Mouse (Mus musculus): Measurements from ENCODE around the gene Smco1.

DNA sequence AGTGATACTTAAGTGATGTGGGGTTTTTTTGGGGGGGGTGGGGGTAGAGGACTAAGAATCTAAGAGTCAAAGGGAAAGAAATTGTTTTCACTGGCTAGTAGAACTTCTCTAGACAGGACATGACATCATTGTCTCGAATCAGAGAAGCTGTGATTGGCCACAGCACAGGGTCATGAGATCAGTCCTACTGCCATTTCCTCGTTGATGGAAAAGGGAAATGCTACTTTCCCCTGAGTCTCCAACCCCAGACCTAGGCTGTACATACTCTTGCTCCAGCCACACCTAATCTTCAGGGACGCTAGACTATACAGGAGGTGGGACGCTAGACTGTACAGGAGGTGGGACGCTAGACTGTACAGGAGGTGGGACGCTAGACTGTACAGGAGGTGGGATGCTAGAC lies 3.8 kb downstream of the Smco1 start:
- no peak for TF ChIP-seq POLR2A (IDR thresholded peaks at IDR 0.05; ENCODE audit: low read depth, low read length)
- TF ChIP-seq CTCF (conservative IDR thresholded peaks at IDR 0.05; ENCODE audit: insufficient read depth, insufficient read length, low read depth, low read length) = no peak

All from kidney, adult 2 months (tissue).